Mouse (Mus musculus): ENCODE measurements around the gene Chchd2.
"Not testable (repeated sequence)": the region's sequence is repeated elsewhere in the genome, so short reads cannot be mapped to it uniquely, and the experiment has no call there.

The Chchd2 gene

DNA sequence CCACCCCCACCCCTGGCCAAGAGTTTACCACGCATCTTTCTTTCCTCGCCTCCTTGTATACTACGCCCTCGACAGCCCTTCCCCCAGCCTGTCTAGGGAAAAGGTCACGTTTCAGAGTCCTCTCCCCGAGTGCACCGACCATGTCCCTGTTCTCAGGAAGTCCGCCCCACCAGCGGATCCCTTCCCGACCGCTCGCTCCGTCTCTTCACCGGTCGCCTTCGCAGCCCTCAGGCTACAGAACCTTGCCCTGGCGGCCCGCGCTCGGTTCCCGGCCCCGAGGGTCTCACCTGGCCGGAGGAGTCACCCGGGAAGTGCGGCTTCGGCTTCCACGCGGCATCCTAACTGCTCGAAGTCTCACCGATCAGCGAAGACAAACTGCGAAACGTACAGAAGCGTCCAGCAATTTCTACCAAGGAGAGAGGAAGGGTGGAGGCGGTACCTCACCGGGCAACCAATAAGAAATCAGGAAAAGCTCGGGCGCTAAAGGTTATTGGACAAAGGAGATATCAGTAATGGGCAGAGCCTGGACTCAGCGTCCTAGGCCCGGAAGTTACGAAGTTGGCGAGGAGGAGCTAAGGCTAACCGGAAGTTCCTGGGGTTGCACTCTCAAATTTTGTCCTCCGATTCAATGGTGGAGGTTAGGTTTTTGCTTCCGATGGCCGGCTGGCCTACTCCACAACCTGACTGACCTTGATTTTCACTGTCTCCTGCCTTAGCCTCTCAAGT lies at the start of gene Chchd2:
Chchd2 (minus strand) TSS at position 560 of the 726 bp plus-strand sequence.
- DNase-seq (ENCODE audit: low read depth, low spot score): peak; percentile 100

- DNase-seq (ENCODE audit: low read depth, low spot score): no peak
These were observed 49.7 kb upstream of the Chchd2 start for GRCm38 (mm10) chr5:129936941-129937340.

GRCm38 (mm10) chr5:129929924-129930855 lies 42.9 kb upstream of the Chchd2 start:
- DNase-seq (ENCODE audit: low read depth, low spot score): no peak

DNA sequence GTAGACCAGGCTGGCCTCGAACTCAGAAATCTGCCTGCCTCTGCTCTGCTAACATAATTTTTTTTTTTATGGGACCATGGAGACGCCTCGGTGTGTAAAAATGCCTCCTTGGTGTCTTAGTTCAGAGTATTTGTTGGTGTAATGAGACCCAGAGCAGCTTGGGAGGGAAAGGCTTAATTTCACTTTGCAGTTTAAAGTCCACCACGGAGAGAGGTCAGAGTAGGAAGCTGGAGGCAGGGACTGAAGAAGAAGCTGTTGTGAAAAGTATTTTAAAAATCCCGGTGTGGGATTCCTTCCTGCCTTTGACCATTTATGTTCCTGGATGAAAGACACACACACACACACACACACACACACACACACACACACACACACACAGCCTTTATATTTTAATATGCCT lies 38.7 kb upstream of the Chchd2 start:
- no peak for DNase-seq (ENCODE audit: low read depth, low spot score)

GRCm38 (mm10) chr5:129924820-129925452 lies 37.7 kb upstream of the Chchd2 start:
- DNase-seq (ENCODE audit: low read depth, low spot score): no peak

- no peak for DNase-seq (ENCODE audit: low read depth, low spot score)
These were observed 34.7 kb upstream of the Chchd2 start for GRCm38 (mm10) chr5:129921972-129922371.

DNA sequence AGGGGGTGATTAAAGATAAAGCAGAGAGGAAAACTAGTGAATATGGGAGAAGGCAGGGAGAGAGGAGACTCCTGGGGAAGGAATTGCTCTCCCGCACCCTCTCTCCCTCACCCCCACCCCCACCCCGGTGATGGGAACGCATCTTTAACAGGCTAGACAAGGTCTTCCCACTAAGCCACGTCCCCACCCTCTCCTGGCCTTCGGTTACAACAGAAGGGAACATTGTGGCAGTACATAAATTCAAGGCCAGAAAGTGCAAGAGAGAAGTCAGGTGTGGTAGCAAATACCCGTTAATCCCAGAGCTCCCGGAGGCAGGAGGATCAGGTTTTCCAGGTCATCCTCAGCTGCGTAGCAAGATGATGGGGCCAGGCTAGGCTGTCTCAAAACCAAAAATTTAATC lies 32.0 kb upstream of the Chchd2 start:
- DNase-seq (ENCODE audit: low read depth, low spot score): no peak

GRCm38 (mm10) chr5:129918752-129919151 lies 31.5 kb upstream of the Chchd2 start:
- no peak for DNase-seq (ENCODE audit: low read depth, low spot score)

DNA sequence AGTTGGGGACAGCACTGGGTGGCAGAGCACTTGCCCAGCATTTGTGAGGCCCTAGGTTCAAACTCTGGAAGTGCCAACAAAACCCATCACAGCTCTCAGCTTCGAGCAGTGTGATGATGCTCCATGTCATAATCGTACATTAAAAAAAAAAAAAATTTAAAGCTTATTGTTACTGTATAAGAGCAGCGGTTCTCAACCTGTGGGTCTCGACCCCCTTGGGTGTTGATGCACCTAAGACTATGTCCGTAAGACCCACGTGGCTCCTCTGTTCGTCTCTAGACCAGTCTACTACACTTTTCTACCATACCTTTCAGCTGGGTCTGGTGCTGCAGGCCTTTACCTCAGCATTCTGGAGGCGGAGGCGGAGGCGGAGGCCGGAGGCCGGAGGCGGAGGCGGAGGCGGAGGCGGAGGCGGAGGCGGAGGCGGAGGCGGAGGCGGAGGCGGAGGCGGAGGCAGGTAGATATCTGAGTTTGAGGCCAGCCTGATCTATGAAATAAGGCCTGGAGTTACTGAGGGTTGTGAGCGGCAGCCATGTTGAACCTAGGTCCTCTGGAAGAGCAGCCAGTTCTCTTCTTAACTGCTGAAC lies 30.9 kb upstream of the Chchd2 start:
- no peak for DNase-seq (ENCODE audit: low read depth, low spot score)

- DNase-seq (ENCODE audit: low read depth, low spot score): not testable (repeated sequence)
These were observed 28.2 kb upstream of the Chchd2 start for GRCm38 (mm10) chr5:129915491-129915890.

DNA sequence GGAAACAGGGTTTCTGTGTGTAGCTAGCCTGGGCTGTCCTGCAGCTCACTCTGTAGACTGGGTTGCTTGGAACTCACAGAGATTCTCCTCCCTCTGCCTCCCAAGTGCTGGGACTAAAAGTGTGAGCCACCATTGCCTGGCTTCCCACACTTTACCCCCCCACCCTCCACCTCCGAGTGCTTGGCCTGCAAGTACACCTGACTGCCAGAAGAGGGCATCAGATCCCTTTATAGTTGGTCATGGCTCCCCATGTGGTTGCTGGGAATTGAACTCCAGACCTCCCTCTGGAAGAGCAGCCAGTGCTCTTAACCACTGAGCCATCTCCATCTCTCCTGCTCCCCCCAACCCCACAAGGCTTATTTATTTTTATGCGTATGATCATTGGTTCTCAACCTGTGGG lies 26.8 kb upstream of the Chchd2 start:
- DNase-seq (ENCODE audit: low read depth, low spot score): peak; percentile 48

DNA sequence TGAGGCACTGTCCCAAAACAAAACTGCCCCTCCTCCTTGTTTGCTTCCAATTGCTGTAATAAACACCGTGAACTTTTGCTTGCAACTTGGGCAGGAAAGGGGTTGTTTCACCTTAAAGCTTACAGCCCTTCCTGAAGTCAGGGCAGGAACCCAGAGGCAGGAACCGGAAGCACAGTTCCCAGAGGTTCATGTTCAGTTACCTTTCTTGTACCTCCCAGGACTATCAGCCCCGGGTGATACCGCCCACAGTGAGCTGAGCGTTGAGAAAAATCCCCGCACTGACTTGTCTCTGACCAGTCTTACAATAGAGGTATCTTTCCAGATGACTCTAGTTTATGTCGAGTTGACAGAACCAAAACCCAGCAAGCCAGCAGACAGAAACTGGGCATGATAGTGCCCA lies 22.3 kb upstream of the Chchd2 start:
- DNase-seq (ENCODE audit: low read depth, low spot score): no peak

DNA sequence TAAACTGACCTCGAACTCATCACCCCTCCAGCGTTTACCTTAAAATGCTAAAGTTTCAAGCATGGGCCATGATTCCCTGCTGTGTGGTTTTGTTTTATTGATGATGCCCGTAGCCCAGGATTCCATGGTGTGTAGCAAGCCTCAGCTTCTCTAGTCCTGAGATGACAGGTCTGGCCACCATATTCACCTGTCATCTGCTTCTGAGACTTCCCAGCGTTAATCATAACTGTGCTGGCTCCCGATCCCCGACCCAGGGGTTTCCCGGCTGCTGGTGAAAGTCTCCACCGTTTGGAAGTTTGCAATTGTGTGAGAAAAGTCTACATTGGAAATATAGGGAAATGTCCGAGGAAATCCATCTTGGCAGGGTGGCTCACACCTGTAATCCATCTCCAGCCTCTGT lies 21.9 kb upstream of the Chchd2 start:
- DNase-seq (ENCODE audit: low read depth, low spot score): no peak

GRCm38 (mm10) chr5:129908242-129908965 lies 21.1 kb upstream of the Chchd2 start, which contains the start of gene Nupr1l:
Gene Nupr1l, plus strand, starts transcription at chr5:129908540.
- DNase-seq (ENCODE audit: low read depth, low spot score): peak; percentile 94

- no peak for DNase-seq (ENCODE audit: low read depth, low spot score)
These were observed 20.5 kb upstream of the Chchd2 start for GRCm38 (mm10) chr5:129907775-129908174.

- no peak for DNase-seq (ENCODE audit: low read depth, low spot score)
These were observed 11.2 kb upstream of the Chchd2 start, which contains the start of gene Phkg1 for GRCm38 (mm10) chr5:129898449-129898848. Gene Phkg1, minus strand, starts transcription at chr5:129898549.

DNA sequence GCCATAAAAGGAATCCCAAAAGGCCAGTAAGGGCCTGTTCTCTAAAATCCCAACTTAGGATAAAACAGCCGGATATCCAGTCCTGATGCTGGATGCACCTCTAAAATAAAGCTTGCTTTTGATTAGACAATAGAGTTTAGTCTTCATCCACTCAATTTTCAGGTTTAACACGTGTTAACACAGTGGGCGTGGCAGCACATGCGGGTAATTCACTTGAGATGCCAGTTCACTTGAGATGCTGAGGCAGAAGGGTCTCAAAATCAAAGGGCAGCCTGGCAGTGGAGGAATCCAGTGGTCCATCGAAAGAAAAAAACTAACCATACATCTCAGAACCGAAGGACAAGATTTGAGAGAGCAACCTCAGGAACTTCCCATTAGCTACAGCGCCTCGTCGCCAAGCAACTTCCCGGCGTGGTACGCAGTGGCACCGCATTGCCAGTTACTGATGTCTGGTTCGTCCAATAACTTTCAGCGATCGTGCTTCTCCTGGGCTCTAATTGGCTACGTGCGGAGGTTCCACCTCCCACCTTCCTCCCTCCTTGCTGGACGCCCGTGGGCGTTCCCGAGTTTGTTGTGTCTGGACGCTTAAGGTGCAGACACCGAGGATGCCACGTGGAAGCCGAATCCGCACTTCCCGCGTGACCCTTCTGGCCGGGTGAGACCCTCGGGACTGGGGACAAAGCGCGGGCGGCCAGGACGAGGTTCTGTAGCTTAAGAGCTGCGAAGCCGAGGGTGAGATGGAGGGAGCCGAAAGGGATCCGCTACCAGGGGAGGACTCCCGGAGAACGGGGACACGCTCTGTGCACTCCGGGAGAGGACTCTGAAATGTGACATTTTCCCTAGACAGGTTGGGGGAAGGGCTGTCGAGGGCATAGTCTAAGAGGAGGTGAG lies 8.2 kb upstream of the Chchd2 start, which contains the start of gene Zbed5:
Zbed5 (plus strand) TSS at position 526 of the 891 bp plus-strand sequence.
- peak; percentile 98 for DNase-seq (ENCODE audit: low read depth, low spot score)

- not testable (repeated sequence) for DNase-seq (ENCODE audit: low read depth, low spot score)
These were observed 3.1 kb upstream of the Chchd2 start for GRCm38 (mm10) chr5:129890390-129890789.

- DNase-seq (ENCODE audit: low read depth, low spot score): peak; percentile 32
These were observed 999 bp downstream of the Chchd2 start for GRCm38 (mm10) chr5:129886271-129886670.

DNA sequence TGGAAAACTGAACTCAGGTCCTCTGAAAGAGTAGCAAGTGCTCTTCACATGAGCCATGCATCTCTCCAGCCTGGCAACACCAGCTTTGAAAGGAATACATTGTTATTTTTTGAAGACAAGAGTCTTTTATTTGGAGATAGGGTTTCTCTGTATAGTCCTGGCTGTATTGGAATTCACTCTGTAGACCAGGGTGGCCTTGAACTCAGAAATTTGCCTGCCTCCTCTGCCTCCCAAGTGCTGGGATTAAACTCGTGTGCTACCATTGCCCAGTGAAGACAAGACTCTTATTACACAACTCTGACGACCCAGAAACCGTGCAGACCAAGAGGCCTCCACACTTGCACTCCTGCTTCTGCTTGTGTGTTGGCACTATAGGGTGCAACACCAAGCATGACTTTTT lies 7.4 kb downstream of the Chchd2 start:
- DNase-seq (ENCODE audit: low read depth, low spot score): no peak

Data from brain, adult 2 months (tissue).